Mouse (Mus musculus) adrenal gland, postnatal 0 days (tissue): ENCODE results near the gene Vps13c. TPM values are rescaled to one million over a fixed set of nuclear protein-coding genes. Genes with fewer than 3 reads are reported as not detected.

Experiments
- polyA plus RNA-seq: library from polyadenylated mRNA; unstranded; fragments of >200 nt; fragmentation: Nextera tagmentation; extraction: Ambion mirVana; gene quantifications from 2 replicates; pipeline ENCODE4 v1.2.1, GENCODE M21; 2015

Vps13c gene
- 3.0 and 5.2 TPM in 2 replicates for polyA plus RNA-seq

GRCm38 (mm10) chr9:67839981-67840859 is at the start of gene Vps13c:
Gene Vps13c (plus strand): TSS chr9:67840396.

DNA sequence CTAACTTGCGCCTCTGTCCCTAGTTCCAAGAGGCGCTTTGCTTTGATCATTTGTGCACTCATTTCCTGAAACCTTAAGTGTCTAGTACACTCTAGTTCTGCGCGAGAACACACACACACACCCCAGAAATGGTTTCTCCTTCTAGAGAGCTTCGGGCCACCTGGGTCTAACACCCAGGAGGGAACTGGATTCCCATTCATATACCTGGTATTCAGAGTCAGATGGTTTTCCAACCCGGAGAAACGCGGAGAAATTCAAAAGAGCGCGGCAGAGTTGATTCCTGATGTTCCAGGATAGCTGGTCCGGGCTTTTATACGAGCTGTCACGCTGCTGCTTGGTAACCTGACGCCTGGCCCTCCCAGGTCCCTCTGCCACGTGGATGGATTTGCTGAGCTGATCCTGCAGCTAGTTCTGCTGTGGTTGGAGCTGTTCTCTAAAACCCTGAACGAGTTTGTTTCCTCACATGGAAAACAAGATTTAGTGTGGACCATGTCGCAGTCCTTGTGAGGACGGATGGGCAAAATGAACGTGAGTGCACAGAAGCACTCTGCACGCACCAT is 8.1 kb upstream of the Vps13c start, which contains the start of gene C2cd4a:
C2cd4a (minus strand) TSS at position 285 of the 560 bp plus-strand sequence.

Other genes with a start within 250 kb of the Vps13c start
- 3.2 and 8.4 TPM in 2 replicates for gene C2cd4b, start 81.0 kb upstream of the Vps13c start, polyA plus RNA-seq
- gene C2cd4a, start 8.1 kb upstream of the Vps13c start, polyA plus RNA-seq: 0.65 and 0.93 TPM in 2 replicates